In the genomic region with DNA sequence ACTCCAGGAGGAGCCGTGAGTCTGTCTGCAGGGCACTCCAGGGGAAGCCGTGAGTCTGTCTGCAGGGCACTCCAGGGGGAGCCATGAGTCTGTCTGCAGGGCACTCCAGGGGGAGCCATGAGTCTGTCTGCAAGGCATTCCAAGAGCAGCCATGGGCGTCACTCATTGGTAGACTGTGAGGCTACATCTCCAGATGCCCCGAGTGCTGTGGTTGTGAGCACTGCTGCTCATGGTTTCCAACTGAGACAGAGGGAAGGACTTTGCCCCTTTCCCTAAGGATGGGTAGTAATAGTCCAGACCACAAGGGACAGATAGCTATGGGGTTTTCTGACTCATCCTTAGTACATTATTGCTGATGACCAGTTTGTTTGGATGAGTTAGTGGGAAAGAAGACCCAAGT, we compare ENCODE assay signal across 16 mouse cellular contexts. TPM values are rescaled to one million over a fixed set of nuclear protein-coding genes. Genes with fewer than 3 reads are reported as not detected.
DNase-seq lines count a peak whose midpoint lies in the region; ATAC-seq and TF ChIP-seq lines count a peak whose summit lies in the region.
"Had no signal": no experiment of that assay in that cellular context is flagged by ENCODE, and none has a peak within 500 bp of the region (broad histone marks: within the 10 kb centered on the region; RNA-seq: fewer than 3 reads in every experiment).

No protein-coding gene starts in this region.

- in situ Hi-C loops in Patski (cut with MboI; ENCODE audit: low pct_unique_long_range_greater_than_20kb): loop anchor here (10.0 kb wide), 1 partner anchor 99 kb away; no protein-coding TSS in a partner anchor

- no peak for ATAC-seq in liver, postnatal 0 days
- no peak for ATAC-seq in liver, embryonic 12.5 days
- ATAC-seq in Patski: peak; percentile 19
- ATAC-seq in kidney, embryonic 15.5 days (replicated peaks; ENCODE audit: low FRiP score): no peak
- ATAC-seq: forebrain, embryonic 15.5 days; inflammation-experienced regulatory T-cells, adult 6 months had no signal

- H3K9me3 ChIP-seq in liver, postnatal 0 days (ENCODE audit: low read length): no peaks in the 10 kb centered on the region
- no peaks in the 10 kb centered on the region for H3K9me3 ChIP-seq in liver, embryonic 12.5 days (replicated peaks)
- H3K9me3 ChIP-seq in kidney, embryonic 15.5 days (replicated peaks): no peaks in the 10 kb centered on the region
- H3K9me3 ChIP-seq: embryonic facial prominence, embryonic 12.5 days; forebrain, embryonic 15.5 days; heart, embryonic 13.5 days; hindbrain, embryonic 15.5 days had no signal

- peaks cover 12% of the 10 kb centered on the region for H3K79me2 ChIP-seq in C2C12 (ENCODE audit: control insufficient read depth, insufficient read depth)

- no peak for TF ChIP-seq EP300 in liver, postnatal 0 days (IDR thresholded peaks at IDR 0.05; ENCODE audit: low read depth)

- H3ac ChIP-seq in C2C12 (ENCODE audit: control insufficient read depth, insufficient read length, low read depth): no peak overlapping the region

- H3K9ac ChIP-seq in liver, postnatal 0 days (replicated peaks): no peak overlapping the region
- no peak overlapping the region for H3K9ac ChIP-seq in liver, embryonic 12.5 days
- H3K9ac ChIP-seq in kidney, embryonic 15.5 days: no peak overlapping the region
- H3K9ac ChIP-seq: embryonic facial prominence, embryonic 12.5 days; forebrain, embryonic 15.5 days; heart, embryonic 13.5 days; hindbrain, embryonic 15.5 days had no signal

- peaks cover 14% of the 10 kb centered on the region for H3K4me1 ChIP-seq in liver, postnatal 0 days (ENCODE audit: insufficient read depth)
- peaks cover 8% of the 10 kb centered on the region; the same call in 1 of the 2 replicates for H3K4me1 ChIP-seq in liver, embryonic 12.5 days
- peaks cover 8% of the 10 kb centered on the region; the same call in 1 of the 2 replicates for H3K4me1 ChIP-seq in kidney, embryonic 15.5 days
- H3K4me1 ChIP-seq: embryonic facial prominence, embryonic 12.5 days; forebrain, embryonic 15.5 days; hindbrain, embryonic 15.5 days had no signal

- POLR2A ChIA-PET in Patski (lab: Charles Lee): no interaction called here

- peaks cover 2% of the 10 kb centered on the region for H3K79me3 ChIP-seq in C2C12 (ENCODE audit: low read depth)

- WGBS in liver, postnatal 0 days (ENCODE audit: insufficient replicate concordance): 65% methylated on average over 4 of the region's 4 CpGs
- 69% methylated on average over 4 of the region's 4 CpGs for WGBS in liver, embryonic 12.5 days (ENCODE audit: insufficient replicate concordance)
- 82% methylated on average over 4 of the region's 4 CpGs for WGBS in kidney, embryonic 15.5 days

- no peak overlapping the region for H3K4me2 ChIP-seq in liver, postnatal 0 days (ENCODE audit: low read depth, low read length)
- H3K4me2 ChIP-seq in liver, embryonic 12.5 days: no peak overlapping the region
- no peak overlapping the region for H3K4me2 ChIP-seq in kidney, embryonic 15.5 days
- H3K4me2 ChIP-seq: embryonic facial prominence, embryonic 12.5 days; forebrain, embryonic 15.5 days; heart, embryonic 13.5 days; hindbrain, embryonic 15.5 days had no signal

- DNase-seq in liver, postnatal 0 days: no peak
- DNase-seq in Patski (ENCODE audit: low read depth, low spot score): peak; percentile 56
- DNase-seq in spleen, postnatal 4 days (ENCODE audit: low spot score in 2 of 2): no peak
- DNase-seq: cerebellum, adult 11-12 months; cerebellum, adult 9-10 months had no signal

- H3K4me3 ChIP-seq in liver, postnatal 0 days (ENCODE audit: low read depth, low read length): no peak overlapping the region
- H3K4me3 ChIP-seq in liver, embryonic 12.5 days: no peak overlapping the region
- H3K4me3 ChIP-seq in C2C12 (ENCODE audit: insufficient read depth, poor library complexity, severe bottlenecking): no peak overlapping the region
- no peak overlapping the region for H3K4me3 ChIP-seq in kidney, embryonic 15.5 days (replicated peaks)
- H3K4me3 ChIP-seq: embryonic facial prominence, embryonic 12.5 days; forebrain, embryonic 15.5 days; heart, embryonic 13.5 days; hindbrain, embryonic 15.5 days had no signal

- H3K36me3 ChIP-seq in liver, postnatal 0 days (replicated peaks; ENCODE audit: insufficient read depth, low read length): peaks cover 10% of the 10 kb centered on the region; the same call in 1 of the 2 replicates
- peaks cover 15% of the 10 kb centered on the region for H3K36me3 ChIP-seq in liver, embryonic 12.5 days
- peaks cover 38% of the 10 kb centered on the region for H3K36me3 ChIP-seq in C2C12 (ENCODE audit: control insufficient read depth, insufficient read depth)
- H3K36me3 ChIP-seq in kidney, embryonic 15.5 days: peaks cover 9% of the 10 kb centered on the region
- H3K36me3 ChIP-seq: forebrain, embryonic 15.5 days; hindbrain, embryonic 15.5 days had no signal

- H3K27ac ChIP-seq in liver, postnatal 0 days (ENCODE audit: low read depth): no peak overlapping the region
- H3K27ac ChIP-seq in liver, embryonic 12.5 days: no peak overlapping the region
- no peak overlapping the region for H3K27ac ChIP-seq in kidney, embryonic 15.5 days
- H3K27ac ChIP-seq: embryonic facial prominence, embryonic 12.5 days; forebrain, embryonic 15.5 days; heart, embryonic 13.5 days; hindbrain, embryonic 15.5 days had no signal

- TF ChIP-seq CTCF in liver, postnatal 0 days (IDR thresholded peaks at IDR 0.05; ENCODE audit: low read depth): peak; percentile 28
- TF ChIP-seq CTCF in C2C12 (IDR thresholded peaks at IDR 0.05; ENCODE audit: control insufficient read depth, insufficient read depth, insufficient read length): no peak
- TF ChIP-seq CTCF in Patski (IDR thresholded peaks at IDR 0.05): no peak

- no peaks in the 10 kb centered on the region for H3K27me3 ChIP-seq in liver, postnatal 0 days (ENCODE audit: insufficient read depth, low read length)
- no peaks in the 10 kb centered on the region for H3K27me3 ChIP-seq in liver, embryonic 12.5 days (replicated peaks)
- no peaks in the 10 kb centered on the region for H3K27me3 ChIP-seq in C2C12 (ENCODE audit: control insufficient read depth, insufficient read depth, insufficient read length)
- no peaks in the 10 kb centered on the region for H3K27me3 ChIP-seq in Patski
- H3K27me3 ChIP-seq in kidney, embryonic 15.5 days: no peaks in the 10 kb centered on the region
- H3K27me3 ChIP-seq: embryonic facial prominence, embryonic 12.5 days; forebrain, embryonic 15.5 days; heart, embryonic 13.5 days; hindbrain, embryonic 15.5 days had no signal

- CTCF ChIA-PET in Patski (lab: Charles Lee): interaction anchor here (1.1 to 2.0 kb wide), 5 partner anchors 16 to 53 kb away, joined by 3 to 9 read pairs (median 5); partner anchors contain the start of gene Wdr81

TF ChIP-seq in C2C12, 6 proteins besides CTCF, POLR2A, EP300 and RAD21:
- TF ChIP-seq MYOD1 (IDR thresholded peaks at IDR 0.05; ENCODE audit: control insufficient read depth, insufficient read length, low read depth): no peak
- TF ChIP-seq MAX (IDR thresholded peaks at IDR 0.05): peak; percentile 31
- peak; percentile 72 for TF ChIP-seq FOSL1 (IDR thresholded peaks at IDR 0.05; ENCODE audit: insufficient read depth, low read length, poor library complexity, severe bottlenecking)
- TF ChIP-seq MYOG (IDR thresholded peaks at IDR 0.05; ENCODE audit: control insufficient read depth, extremely low read depth, insufficient read length): no peak

RNA-seq across cellular contexts. Expression of gene Serpinf1, which starts 16.4 kb away (rescaled TPM):
- 823 and 833 TPM in 2 replicates for polyA plus RNA-seq in liver, postnatal 0 days (2015; fragmentation: Nextera tagmentation; extraction: Ambion mirVana)
- 158 and 172 TPM in 2 replicates for polyA plus RNA-seq in liver, embryonic 12.5 days (2016; fragmentation: Nextera tagmentation; extraction: Ambion mirVana)
- polyA plus RNA-seq in C2C12 (2012; fragmentation: generic; extraction: Trizol) (1,152 TPM), Patski (2021) (2.5 TPM)
- polyA plus RNA-seq in kidney, embryonic 15.5 days (2015; fragmentation: Nextera tagmentation; extraction: Ambion mirVana): 129 and 140 TPM in 2 replicates

RNA-seq across cellular contexts. Expression of gene Serpinf2, which starts 33.3 kb away (rescaled TPM):
- polyA plus RNA-seq in liver, postnatal 0 days (2015; fragmentation: Nextera tagmentation; extraction: Ambion mirVana): 975 and 1,049 TPM in 2 replicates
- 351 and 375 TPM in 2 replicates for polyA plus RNA-seq in liver, embryonic 12.5 days (2016; fragmentation: Nextera tagmentation; extraction: Ambion mirVana)
- polyA plus RNA-seq in C2C12 (2012; fragmentation: generic; extraction: Trizol) (0.07 TPM), Patski (2021) (0.04 TPM)
- polyA plus RNA-seq in kidney, embryonic 15.5 days (2015; fragmentation: Nextera tagmentation; extraction: Ambion mirVana): 35.4 and 47.2 TPM in 2 replicates
- polyA plus RNA-seq: forebrain, embryonic 11.5 days; forebrain, embryonic 15.5 days; heart, postnatal 0 days; hindbrain, embryonic 11.5 days; inflammation-experienced regulatory T-cells, adult 6 months had no signal

RNA-seq across cellular contexts. Expression of gene Wdr81, which starts 48.4 kb away (rescaled TPM):
- polyA plus RNA-seq in liver, postnatal 0 days (2015; fragmentation: Nextera tagmentation; extraction: Ambion mirVana): 8.4 and 9.5 TPM in 2 replicates
- 24.8 and 25.0 TPM in 2 replicates for polyA plus RNA-seq in liver, embryonic 12.5 days (2016; fragmentation: Nextera tagmentation; extraction: Ambion mirVana)
- 21.6 TPM for polyA plus RNA-seq in C2C12 (2012; fragmentation: generic; extraction: Trizol)
- 28.9 TPM for polyA plus RNA-seq in Patski (2021)
- polyA plus RNA-seq in kidney, embryonic 15.5 days (2015; fragmentation: Nextera tagmentation; extraction: Ambion mirVana): 5.0 and 6.2 TPM in 2 replicates

RNA-seq across cellular contexts. Expression of gene Tlcd2, which starts 55.4 kb away (rescaled TPM):
- 34.2 and 35.6 TPM in 2 replicates for polyA plus RNA-seq in liver, postnatal 0 days (2015; fragmentation: Nextera tagmentation; extraction: Ambion mirVana)
- polyA plus RNA-seq in liver, embryonic 12.5 days (2016; fragmentation: Nextera tagmentation; extraction: Ambion mirVana): 19.6 and 21.4 TPM in 2 replicates
- polyA plus RNA-seq in C2C12 (2012; fragmentation: generic; extraction: Trizol): 1.5 TPM
- 0.85 TPM for polyA plus RNA-seq in Patski (2021)
- 22.6 and 24.5 TPM in 2 replicates for polyA plus RNA-seq in kidney, embryonic 15.5 days (2015; fragmentation: Nextera tagmentation; extraction: Ambion mirVana)

RNA-seq across cellular contexts. Expression of gene Smyd4, which starts 57.9 kb away (rescaled TPM):
- 3.1 TPM in 2 replicates for polyA plus RNA-seq in liver, postnatal 0 days (2015; fragmentation: Nextera tagmentation; extraction: Ambion mirVana)
- 6.9 and 8.6 TPM in 2 replicates for polyA plus RNA-seq in liver, embryonic 12.5 days (2016; fragmentation: Nextera tagmentation; extraction: Ambion mirVana)
- polyA plus RNA-seq in C2C12 (2012; fragmentation: generic; extraction: Trizol) (14.7 TPM), Patski (2021) (10.4 TPM)
- 14.6 and 15.2 TPM in 2 replicates for polyA plus RNA-seq in kidney, embryonic 15.5 days (2015; fragmentation: Nextera tagmentation; extraction: Ambion mirVana)

Comparison
In these comparisons a context has a peak if more than half of its experiments do, and no peak if none do; other contexts are left out.
1. RNA of gene Serpinf1, which starts 16.4 kb away (polyA plus RNA-seq): 1,152 TPM in C2C12 (single experiment), 823 to 833 TPM in liver, postnatal 0 days, 158 to 172 TPM in liver, embryonic 12.5 days and 129 to 140 TPM in kidney, embryonic 15.5 days; 2.5 TPM in Patski (single experiment); every median in the first group is over 10 times any median in the second.
2. RNA of gene Serpinf2, which starts 33.3 kb away (polyA plus RNA-seq): 975 to 1,049 TPM in liver, postnatal 0 days, 351 to 375 TPM in liver, embryonic 12.5 days and 35.4 to 47.2 TPM in kidney, embryonic 15.5 days; 0.07 TPM in C2C12 (single experiment) and 0.04 TPM in Patski (single experiment); every median in the first group is over 10 times any median in the second.